ENCODE assay signal across 8 mouse cellular contexts in genomic region chr5:43673083-43673482, GRCm38 (mm10). TPM values are rescaled to one million over a fixed set of nuclear protein-coding genes. Genes with fewer than 3 reads are reported as not detected.
A peak's percentile ranks its signal among the peaks of the same experiment; 100 is the strongest.
DNase-seq lines count a peak whose midpoint lies in the region; ATAC-seq and TF ChIP-seq lines count a peak whose summit lies in the region.
"Had no signal": no experiment of that assay in that cellular context is flagged by ENCODE, and none has a peak within 500 bp of the region (broad histone marks: within the 10 kb centered on the region; RNA-seq: fewer than 3 reads in every experiment).

No protein-coding gene starts in this region.

- no peak for TF ChIP-seq CTCF in lung, embryonic 14.5 days (IDR thresholded peaks at IDR 0.05; ENCODE audit: low read depth)

- peak overlapping the region; percentile 48 for H3K4me3 ChIP-seq in lung, embryonic 14.5 days (ENCODE audit: low read depth, low read length)
- peak overlapping the region; percentile 53 for H3K4me3 ChIP-seq in forebrain, embryonic 13.5 days
- H3K4me3 ChIP-seq in limb, embryonic 14.5 days (replicated peaks; ENCODE audit: low read length) = peak overlapping the region; percentile 41
- H3K4me3 ChIP-seq in stomach, embryonic 15.5 days (replicated peaks) = peak overlapping the region; percentile 46

- peak overlapping the region; percentile 71 for H3K4me2 ChIP-seq in lung, embryonic 14.5 days
- H3K4me2 ChIP-seq in forebrain, embryonic 13.5 days = peak overlapping the region; percentile 64
- H3K4me2 ChIP-seq in limb, embryonic 14.5 days (replicated peaks; ENCODE audit: low read depth, low read length, severe bottlenecking) = peak overlapping the region; percentile 66
- H3K4me2 ChIP-seq in stomach, embryonic 15.5 days = peak overlapping the region; percentile 68

- WGBS in lung, embryonic 14.5 days = 71% methylated on average over 2 of the region's 2 CpGs
- WGBS in forebrain, embryonic 13.5 days = 77% methylated on average over 2 of the region's 2 CpGs
- 83% methylated on average over 2 of the region's 2 CpGs for WGBS in limb, embryonic 14.5 days
- WGBS in stomach, embryonic 15.5 days = 73% methylated on average over 2 of the region's 2 CpGs

- no peak for ATAC-seq in lung, embryonic 14.5 days (ENCODE audit: insufficient read depth)
- ATAC-seq in forebrain, embryonic 13.5 days = no peak
- no peak for ATAC-seq in limb, embryonic 14.5 days (ENCODE audit: low FRiP score, low read depth)
- ATAC-seq in stomach, embryonic 15.5 days (ENCODE audit: insufficient read depth, low FRiP score, low read depth) = no peak

- TF ChIP-seq POLR2A in limb, embryonic 14.5 days (IDR thresholded peaks at IDR 0.05; ENCODE audit: borderline replicate concordance, extremely low read depth, insufficient read depth, insufficient read length) = no peak

- peak; percentile 17 for DNase-seq in lung, embryonic 14.5 days
- no peak for DNase-seq in lung, postnatal 14 days
- no peak for DNase-seq in limb, embryonic 14.5 days (ENCODE audit: low spot score)
- DNase-seq in left cerebral cortex, adult 18-20 months (ENCODE audit: low spot score in 2 of 2) = no peak
- no peak for DNase-seq in adrenal gland, postnatal 14 days

- no peaks in the 10 kb centered on the region for H3K27me3 ChIP-seq in lung, embryonic 14.5 days (ENCODE audit: insufficient read depth, low read length)
- no peaks in the 10 kb centered on the region for H3K27me3 ChIP-seq in forebrain, embryonic 13.5 days
- H3K27me3 ChIP-seq in limb, embryonic 14.5 days (ENCODE audit: control insufficient read depth, insufficient read depth, low read length) = no peaks in the 10 kb centered on the region
- H3K27me3 ChIP-seq in stomach, embryonic 15.5 days (replicated peaks) = no peaks in the 10 kb centered on the region

- H3K9me3 ChIP-seq in lung, embryonic 14.5 days (ENCODE audit: low read depth, low read length) = no peaks in the 10 kb centered on the region
- no peaks in the 10 kb centered on the region for H3K9me3 ChIP-seq in forebrain, embryonic 13.5 days (replicated peaks)
- H3K9me3 ChIP-seq in limb, embryonic 14.5 days (ENCODE audit: control insufficient read depth, low read length) = no peaks in the 10 kb centered on the region
- H3K9me3 ChIP-seq in stomach, embryonic 15.5 days = no peaks in the 10 kb centered on the region
- H3K9me3 ChIP-seq: megakaryocyte, embryonic 14.5 days had no signal

- H3K27ac ChIP-seq in lung, embryonic 14.5 days (ENCODE audit: low read depth) = peak overlapping the region; percentile 94
- peak overlapping the region; percentile 89; the same call in 1 of the 2 replicates for H3K27ac ChIP-seq in forebrain, embryonic 13.5 days
- H3K27ac ChIP-seq in limb, embryonic 14.5 days (replicated peaks; ENCODE audit: low read depth, low read length) = peak overlapping the region; percentile 87; the same call in 1 of the 2 replicates
- H3K27ac ChIP-seq in stomach, embryonic 15.5 days = peak overlapping the region; percentile 88; the same call in 1 of the 2 replicates

- peak overlapping the region; percentile 77 for H3K9ac ChIP-seq in lung, embryonic 14.5 days
- peak overlapping the region; percentile 74 for H3K9ac ChIP-seq in forebrain, embryonic 13.5 days
- H3K9ac ChIP-seq in limb, embryonic 14.5 days (ENCODE audit: low read depth, low read length, severe bottlenecking) = peak overlapping the region; percentile 78
- peak overlapping the region; percentile 57; the same call in 1 of the 2 replicates for H3K9ac ChIP-seq in stomach, embryonic 15.5 days

- H3K36me3 ChIP-seq in lung, embryonic 14.5 days (ENCODE audit: insufficient read depth) = peaks cover 7% of the 10 kb centered on the region; the same call in 1 of the 2 replicates
- H3K36me3 ChIP-seq in forebrain, embryonic 13.5 days (ENCODE audit: poor library complexity, severe bottlenecking) = peaks cover 18% of the 10 kb centered on the region; the same call in 1 of the 2 replicates
- H3K36me3 ChIP-seq in limb, embryonic 14.5 days (ENCODE audit: control insufficient read depth, insufficient read depth, low read length) = peaks cover 6% of the 10 kb centered on the region
- 0 out of 2 replicates have a peak, but pooled peaks cover 2% of the 10 kb centered on the region for H3K36me3 ChIP-seq in stomach, embryonic 15.5 days

- 0 out of 2 replicates have a peak, but pooled peaks cover 4% of the 10 kb centered on the region for H3K4me1 ChIP-seq in lung, embryonic 14.5 days (ENCODE audit: insufficient read depth)
- peaks cover 9% of the 10 kb centered on the region for H3K4me1 ChIP-seq in forebrain, embryonic 13.5 days
- 0 out of 2 replicates have a peak, but pooled peaks cover 5% of the 10 kb centered on the region for H3K4me1 ChIP-seq in limb, embryonic 14.5 days (ENCODE audit: control insufficient read depth, insufficient read depth, low read length)
- peaks cover 7% of the 10 kb centered on the region; the same call in 1 of the 2 replicates for H3K4me1 ChIP-seq in stomach, embryonic 15.5 days

RNA-seq across cellular contexts. Expression of gene Cc2d2a, which starts 10.9 kb away (rescaled TPM):
- 14.4 and 15.1 TPM in 2 replicates for polyA plus RNA-seq in lung, embryonic 14.5 days (2014; fragmentation: Nextera tagmentation; extraction: Ambion mirVana)
- 8.7 and 10.0 TPM in 2 replicates for polyA plus RNA-seq in forebrain, embryonic 13.5 days (2015; fragmentation: Nextera tagmentation; extraction: Ambion mirVana)
- polyA plus RNA-seq in limb, embryonic 14.5 days (2012; rRNA removed) = 9.5 and 11.1 TPM in 2 replicates
- polyA plus RNA-seq in limb, embryonic 14.5 days (2014; fragmentation: Nextera tagmentation; extraction: Ambion mirVana) = 8.6 and 9.7 TPM in 2 replicates
- 10.5 and 11.7 TPM in 2 replicates for polyA plus RNA-seq in stomach, embryonic 15.5 days (2015; fragmentation: Nextera tagmentation; extraction: Ambion mirVana)
- 10 to 100 TPM; 14.1 to 19.3 TPM for total RNA-seq in left cerebral cortex, adult 18-20 months (2021)
- 13.9 and 16.3 TPM in 2 replicates for total RNA-seq in adrenal gland, postnatal 14 days (2021)
